Mouse (Mus musculus): ENCODE measurements around the gene Tmem82.

Gene Tmem82

DNA sequence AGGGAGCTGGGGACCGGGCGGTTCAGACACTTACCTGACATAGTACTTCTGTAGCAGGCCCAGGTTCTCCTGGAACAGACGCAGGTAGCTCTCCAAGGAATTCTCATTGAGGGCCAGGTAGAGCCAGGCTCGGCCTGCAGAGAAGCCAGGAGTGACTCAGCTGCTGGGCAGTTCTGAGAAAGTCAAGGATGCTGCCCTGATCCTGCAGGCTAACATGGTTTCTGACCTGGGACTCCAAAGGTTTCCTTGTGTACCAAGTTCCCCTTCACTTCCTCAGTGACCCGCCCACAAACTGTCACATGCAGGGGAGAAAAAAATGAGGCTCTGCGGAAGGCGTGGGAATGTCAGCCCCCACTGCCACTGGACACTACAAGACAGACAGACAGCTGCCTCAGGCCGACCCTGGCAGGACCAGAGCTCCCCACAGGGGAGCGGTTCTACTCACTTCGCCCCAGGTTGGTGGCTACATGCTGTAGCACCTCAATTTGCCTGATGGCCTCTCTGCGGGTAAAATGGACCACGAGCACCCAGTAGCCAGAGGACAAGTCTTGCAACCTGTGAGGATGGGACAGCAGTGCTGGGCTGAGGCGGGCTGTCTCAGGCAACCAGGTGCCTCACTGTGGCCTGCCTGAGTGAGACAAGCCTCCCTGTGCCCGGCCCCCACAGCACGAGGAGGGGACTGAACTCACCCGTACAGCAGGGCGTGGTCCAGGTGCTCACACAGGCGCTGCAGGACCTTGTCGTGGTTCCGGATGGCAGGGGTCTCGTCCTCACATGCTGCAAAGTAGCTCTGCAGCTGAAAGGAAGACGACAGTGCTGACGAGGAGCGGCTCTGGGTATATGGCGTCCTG lies 23.8 kb upstream of the Tmem82 start:
- no peak for DNase-seq (ENCODE audit: low read depth, low spot score)

DNA sequence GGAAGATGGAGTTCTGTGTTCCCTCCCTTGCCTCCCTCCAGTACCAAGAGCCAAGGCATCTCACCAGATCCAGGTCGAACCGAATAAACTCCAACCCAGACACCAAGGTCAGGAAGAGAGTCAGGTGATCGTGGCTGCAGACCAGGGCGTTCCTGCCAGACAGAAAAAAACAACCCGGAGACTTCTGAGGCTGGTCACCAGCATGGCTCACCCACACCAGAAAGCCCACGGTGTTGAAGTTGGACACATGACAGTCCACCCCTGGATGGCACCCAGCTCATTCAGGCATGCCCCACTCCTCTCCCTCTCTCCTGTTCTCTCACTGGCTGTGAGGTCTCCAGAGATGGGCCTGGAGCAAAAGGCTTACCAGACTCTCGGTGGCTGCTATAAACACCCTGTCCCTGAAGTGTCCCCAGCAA lies 22.9 kb upstream of the Tmem82 start:
- DNase-seq (ENCODE audit: low read depth, low spot score), result no peak

DNA sequence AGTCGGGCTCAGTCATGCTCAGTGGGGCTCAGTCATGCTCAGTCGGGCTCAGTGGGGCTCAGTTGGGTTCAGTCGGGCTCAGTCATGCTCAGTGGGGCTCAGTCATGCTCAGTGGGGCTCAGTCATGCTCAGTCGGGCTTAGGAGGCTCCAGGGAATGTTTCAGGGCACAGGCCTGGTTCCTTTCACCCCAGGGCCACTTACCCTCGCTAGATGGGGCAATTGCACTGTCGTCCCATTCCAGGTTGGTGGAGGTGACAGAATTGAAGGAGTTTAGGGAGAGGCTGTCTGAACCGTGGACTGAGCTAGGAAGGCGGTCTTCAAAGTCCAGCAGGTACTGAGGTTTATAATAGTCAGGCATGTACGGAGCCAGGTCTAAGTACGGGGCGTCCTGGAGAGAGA lies 21.0 kb upstream of the Tmem82 start:
- DNase-seq (ENCODE audit: low read depth, low spot score), result no peak

DNA sequence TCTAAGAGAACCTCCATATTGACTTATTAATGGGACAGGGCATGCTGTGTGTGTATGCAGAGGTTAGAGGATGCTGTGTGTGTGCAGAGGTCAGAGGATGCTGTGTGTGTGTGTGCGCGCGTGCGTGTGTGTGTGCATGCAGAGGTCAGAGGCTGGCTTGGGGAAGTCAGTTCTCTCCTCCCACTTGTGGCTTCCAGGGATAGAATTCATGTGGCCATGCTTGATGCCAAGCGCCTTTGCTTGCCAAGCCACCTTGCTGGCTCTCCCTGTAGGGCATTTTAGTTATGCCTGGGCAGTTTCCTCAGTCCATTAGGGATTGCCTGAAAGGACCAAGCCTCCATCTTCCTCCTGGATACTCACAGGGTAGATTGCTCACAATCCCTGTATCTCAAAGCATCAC lies 18.3 kb upstream of the Tmem82 start:
- DNase-seq (ENCODE audit: low read depth, low spot score), result no peak

DNA sequence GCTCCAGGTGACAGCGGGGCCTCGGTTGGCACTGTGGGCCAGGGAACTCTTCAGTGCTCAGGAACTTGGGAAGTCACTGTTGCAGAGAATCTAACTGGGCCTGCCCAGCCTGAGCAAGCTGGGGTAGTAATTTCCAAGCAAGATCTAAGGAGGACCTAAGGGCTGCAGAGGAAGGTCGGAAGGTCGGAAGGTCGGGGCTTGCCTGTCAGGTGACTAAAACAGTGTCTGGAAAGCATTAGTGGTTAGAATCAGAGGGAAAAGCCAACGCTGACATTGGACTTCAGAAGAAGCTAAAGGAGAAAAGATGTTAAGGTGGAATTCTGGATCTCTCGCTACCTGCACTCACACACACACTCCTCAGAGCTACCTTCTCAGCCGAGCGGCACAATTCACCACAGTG lies 17.6 kb upstream of the Tmem82 start:
- no peak for DNase-seq (ENCODE audit: low read depth, low spot score)

DNA sequence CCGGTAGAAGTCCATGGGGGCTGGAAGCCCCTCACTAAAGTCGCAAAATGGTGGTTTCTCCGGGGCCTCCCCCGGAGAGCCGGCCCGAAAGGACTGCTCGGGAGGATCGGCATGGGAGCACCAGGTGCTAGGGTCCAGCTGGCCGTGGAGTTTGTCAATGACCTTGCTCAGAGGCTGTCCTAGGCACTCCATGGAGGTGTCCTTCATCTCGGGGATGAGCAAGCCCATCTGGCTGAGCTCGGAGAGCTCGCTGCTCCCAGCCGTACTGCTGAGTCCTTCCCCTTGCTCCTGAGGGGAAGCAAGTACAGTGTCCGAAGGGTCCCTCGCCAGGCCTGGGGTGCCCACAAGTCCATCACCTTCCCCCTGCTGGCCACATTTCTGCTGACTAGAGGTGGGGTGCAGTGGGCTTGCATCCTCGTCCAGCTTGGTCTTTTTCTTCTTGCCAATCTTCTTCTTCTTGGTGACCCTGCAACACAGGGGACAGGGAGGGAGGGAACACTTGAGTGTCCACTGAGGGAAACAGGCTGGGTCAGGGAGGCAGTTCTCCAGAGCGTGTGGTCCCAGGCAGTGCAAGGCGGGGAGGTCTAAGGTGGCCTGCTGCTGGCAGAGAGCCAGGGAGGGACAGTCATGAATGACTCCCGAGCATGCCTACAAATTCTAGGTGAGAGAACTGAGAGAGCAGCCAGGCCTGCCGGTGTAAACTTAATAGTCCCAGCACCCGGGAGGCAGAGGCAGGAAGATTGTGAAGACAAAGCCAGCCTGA lies 13.9 kb upstream of the Tmem82 start:
- no peak for DNase-seq (ENCODE audit: low read depth, low spot score)

DNA sequence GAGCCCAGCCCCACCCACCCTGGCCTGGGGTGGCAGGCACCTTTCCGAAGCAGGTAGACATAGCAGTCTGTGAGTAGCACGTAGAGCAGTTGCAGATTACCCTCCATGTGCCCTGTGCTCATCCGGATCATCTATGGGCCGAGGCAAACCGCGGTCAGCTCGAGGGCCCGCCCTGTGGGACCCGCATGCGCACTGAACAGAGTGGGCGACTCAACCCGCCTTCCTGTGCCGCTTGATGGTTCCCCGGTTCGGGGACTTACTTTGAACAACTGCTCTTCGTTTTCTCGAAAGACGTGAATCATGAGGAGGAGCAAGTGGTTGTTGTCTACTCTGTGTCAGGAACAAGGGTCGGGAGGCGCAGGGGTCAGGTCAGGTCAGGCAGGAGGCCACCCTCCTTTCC lies 12.8 kb upstream of the Tmem82 start:
- no peak for DNase-seq (ENCODE audit: low read depth, low spot score)

DNA sequence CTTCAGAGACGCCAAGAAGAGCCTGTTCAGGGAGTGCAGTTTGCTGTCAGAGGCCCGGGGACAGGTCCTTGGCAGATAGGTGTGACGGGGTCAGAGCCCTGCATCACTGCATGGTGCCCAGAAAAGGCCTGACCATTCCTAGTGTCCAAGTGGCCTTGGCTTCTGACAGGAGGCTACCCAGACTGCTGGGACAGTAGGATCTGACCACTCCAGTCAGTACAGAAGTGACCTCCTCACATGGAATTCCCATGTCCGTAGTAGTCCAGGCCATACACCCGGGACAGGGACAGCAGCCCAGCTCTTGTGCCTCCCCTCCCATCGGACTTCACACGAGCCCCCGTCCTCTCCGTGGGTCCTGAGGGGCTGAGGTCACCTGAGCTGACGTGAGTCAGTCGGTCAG lies 11.6 kb upstream of the Tmem82 start:
- no peak for DNase-seq (ENCODE audit: low read depth, low spot score)

DNA sequence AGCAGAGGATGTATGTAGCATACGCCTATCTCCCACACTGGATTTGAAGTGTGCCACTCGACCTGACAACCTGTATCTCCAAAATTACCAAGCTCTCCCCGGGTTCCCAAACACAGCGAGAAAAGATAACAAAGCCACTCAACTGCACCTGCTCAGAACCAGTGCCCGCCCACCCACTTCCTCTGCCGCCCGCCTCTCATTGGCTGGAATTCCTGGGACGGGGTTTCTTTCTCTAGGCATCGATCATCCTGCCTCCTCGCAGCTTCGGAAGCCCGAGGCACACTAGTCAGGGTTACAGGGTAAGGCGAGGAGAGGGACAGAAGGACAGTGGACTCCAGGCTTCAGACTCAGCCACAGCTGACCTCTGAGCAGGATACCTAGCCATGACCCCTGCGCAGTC lies 10.2 kb upstream of the Tmem82 start:
- no peak for DNase-seq (ENCODE audit: low read depth, low spot score)

DNA sequence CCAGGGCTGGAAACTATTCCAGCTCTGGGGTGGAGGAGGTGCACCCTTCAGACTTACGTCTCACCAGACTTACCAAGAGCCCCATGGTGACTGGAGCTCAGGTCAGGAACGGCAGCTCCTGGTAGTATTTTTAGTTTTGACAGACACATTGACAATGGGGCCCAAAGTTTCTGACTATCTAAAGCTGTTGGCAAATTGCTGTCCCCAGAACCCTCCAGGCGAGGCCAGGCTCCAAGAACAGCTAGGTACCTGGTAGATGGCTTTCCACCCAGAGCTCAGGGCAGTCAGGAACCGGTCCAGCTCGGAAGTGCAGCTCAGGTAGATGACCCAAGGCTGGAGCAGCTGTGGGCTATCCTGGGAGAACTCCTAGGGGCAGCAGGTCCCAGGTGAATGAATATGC lies 9.1 kb upstream of the Tmem82 start:
- DNase-seq (ENCODE audit: low read depth, low spot score), result no peak

DNA sequence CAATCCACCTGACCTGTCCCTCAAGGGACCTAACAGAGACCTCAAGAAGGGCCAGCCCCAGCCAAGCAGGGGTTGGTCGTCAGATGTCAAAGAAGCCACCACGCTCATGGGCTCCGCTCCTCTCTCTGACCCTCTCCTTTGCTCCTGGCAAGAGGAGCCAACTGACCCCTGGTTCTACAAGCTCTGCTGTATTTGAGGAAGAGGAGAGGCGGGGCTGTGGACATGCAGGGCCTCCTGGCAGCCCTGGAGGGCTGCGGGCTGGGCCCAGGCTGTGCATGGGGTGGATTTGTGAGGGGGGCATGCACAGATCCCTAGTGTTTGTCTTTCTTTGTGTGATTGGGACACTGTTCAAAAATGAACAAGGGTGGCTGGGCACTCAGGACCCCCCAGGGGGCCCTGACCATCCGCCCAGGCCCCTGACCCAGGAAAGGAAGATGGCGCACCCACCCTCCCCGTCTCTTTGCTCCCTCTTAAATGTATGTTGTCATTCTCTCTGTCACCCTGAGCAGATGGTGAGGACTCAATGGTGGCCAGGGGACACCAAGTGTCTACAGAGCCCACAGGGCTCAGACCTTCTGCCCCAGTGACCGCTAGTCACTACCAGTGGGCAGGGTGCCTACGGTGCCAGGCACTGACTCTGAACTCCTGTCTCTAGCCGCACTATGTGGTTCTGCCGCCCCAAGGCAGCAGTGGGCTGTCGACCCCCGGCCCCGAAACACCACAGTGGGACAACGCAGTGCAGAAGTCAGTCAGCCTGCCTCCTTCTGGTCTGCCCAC lies 7.5 kb upstream of the Tmem82 start:
- no peak for DNase-seq (ENCODE audit: low read depth, low spot score)

DNA sequence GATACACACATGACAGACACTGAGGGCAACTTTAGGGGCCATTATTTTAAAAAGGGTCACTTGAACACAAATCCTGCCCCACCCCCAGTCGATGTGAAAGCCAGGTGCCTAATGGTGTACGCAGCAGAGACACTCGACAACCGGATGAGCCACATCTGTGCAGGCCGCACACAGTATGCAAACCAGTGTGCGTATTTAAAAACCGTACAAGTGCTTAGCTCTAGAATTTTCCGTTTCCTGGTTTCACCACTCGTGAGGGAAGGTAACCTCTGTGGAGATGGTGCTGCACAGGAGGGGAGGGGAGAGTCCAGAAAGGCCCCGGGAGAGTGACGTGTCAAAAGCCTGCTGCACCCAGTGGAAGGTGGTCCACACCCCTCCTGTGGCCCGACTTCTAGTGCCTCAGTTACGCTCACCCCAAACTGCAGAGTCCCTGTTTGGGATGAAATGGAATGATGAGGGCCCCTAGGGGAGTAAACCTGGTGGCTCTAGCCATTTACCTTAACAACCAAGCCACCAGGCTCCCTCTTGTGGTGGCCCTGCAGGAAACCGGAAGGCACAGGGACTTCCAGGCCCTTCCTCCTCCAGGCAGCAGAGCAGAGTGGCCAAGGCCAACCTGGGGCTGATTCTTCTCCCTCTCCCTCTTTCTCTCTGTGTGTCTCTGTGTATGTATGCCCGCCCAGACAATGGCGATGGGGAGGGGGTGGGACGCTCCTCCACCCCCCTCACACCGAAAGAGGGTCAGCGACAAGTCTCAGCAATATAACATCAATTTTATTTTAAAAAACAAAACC lies 6.7 kb upstream of the Tmem82 start:
- DNase-seq (ENCODE audit: low read depth, low spot score), result peak; percentile 71

DNA sequence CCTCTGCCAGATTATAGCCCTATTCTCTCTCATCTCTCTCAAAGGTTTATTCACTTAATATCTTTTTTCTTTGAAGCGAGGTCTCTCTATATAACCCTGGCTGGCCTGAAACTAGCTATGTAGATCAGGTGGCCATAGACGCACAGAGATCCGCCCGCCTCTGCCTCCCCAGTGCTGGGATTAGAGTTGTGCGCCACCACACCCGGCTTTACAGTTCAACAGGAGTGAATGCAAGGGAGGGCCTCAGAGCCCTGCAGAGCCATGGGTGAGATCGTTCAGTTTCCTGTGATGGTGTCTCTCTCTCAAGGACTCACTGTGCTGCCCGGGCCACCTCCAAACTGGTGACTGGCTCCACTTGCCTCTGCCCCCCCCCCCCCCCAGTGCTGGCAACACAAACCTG lies 5.7 kb upstream of the Tmem82 start:
- no peak for DNase-seq (ENCODE audit: low read depth, low spot score)

DNA sequence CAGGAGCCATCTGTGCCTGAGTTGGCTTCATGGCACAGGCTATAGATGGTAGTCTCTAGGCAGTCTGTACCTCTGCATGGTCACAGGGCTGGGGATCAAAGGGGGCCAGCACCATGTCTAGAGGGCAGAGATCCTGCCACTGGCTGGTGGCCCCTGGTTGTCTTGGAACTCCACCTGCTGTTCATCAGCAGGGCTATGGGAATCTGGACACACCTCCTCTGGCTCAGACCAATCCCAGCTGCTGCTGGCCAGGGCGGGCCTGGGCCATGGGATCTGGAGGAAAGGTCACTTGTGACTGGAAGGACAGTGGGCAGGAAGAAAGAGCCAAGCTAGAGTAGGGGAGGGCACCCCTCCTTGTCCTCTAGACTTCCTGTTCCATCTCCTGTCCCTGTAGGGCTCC lies 5.2 kb upstream of the Tmem82 start, which contains the start of gene Slc25a34:
TSS of gene Slc25a34 (minus strand) at position 156 of the 400 bp plus-strand sequence.
- no peak for DNase-seq (ENCODE audit: low read depth, low spot score)

DNA sequence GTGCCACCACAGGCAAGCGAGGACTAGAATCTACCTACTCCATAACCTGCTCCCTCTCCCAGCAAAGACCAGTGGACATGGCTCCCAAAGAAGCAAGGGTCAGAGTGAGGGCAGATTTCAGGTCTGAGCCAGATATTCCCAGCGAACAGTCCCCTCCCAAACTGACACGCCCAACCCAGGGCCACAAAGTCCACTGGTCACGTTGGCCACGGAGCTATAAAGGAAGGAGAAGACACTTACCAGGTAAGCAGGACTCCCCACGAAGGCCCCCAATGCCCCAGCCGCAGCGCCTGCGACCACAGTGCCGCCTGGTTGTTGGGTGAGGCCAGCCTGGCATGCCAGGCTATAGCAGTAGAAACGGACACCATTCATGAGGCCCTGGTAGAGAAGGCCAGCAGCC lies 4.6 kb upstream of the Tmem82 start:
- no peak for DNase-seq (ENCODE audit: low read depth, low spot score)

DNA sequence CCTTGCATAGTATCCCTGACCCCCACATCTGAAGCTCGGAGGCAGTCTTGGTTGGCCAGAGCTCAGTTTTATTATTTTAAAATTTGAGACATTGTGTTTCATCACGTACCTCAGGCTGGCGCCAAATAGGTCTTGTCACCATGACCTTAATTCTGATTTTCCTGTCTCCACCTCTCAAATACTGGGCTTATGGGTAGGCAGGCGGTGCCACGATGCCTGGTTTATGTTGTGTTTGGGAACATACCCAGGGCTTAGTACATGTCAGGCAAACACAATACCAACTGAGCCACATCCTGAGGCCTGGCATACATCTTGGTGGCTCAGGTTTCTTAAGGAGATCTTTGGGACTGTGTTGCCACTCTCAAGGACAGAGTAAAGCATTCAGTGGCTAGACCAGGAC lies 4.1 kb upstream of the Tmem82 start:
- DNase-seq (ENCODE audit: low read depth, low spot score), result no peak

DNA sequence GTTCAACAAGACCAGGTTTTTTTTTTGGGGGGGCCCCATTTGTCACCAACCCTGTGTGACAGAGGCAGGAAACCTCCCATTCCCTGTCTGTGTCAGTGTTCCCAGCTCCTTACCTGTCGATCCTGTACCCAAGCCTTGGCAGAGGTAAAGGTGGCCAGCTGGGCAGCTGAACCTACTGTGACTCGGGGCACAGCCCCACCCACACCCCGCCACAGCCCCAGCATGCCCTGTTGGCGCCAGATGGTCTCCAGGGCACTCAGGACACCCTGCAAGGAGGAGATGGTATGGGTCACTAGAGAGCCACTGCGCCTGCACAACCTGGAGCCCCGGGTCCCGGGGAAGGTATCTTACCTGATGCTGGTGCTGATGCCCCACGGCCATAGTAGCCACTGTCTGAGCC lies 3.7 kb upstream of the Tmem82 start:
- no peak for DNase-seq (ENCODE audit: low read depth, low spot score)

DNA sequence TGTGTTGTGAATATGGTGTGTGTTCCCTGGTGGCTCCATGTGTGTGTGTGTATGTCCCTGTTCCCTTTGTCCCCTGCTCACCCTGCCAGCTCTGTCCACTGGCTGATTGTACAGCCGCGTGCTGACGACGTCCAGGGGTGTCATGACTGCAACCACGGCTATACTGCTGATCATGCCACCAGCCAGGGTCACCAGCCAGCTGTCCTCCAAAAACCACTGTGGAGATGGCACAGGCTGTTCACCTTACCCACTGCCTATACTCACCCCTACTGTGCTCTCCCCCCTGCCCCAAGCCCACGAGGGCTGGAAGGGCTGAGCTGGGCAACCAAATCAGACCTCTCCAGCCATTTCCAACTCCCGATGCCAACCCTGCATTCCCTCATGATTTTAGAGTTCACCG lies 2.9 kb upstream of the Tmem82 start:
- no peak for DNase-seq (ENCODE audit: low read depth, low spot score)

DNA sequence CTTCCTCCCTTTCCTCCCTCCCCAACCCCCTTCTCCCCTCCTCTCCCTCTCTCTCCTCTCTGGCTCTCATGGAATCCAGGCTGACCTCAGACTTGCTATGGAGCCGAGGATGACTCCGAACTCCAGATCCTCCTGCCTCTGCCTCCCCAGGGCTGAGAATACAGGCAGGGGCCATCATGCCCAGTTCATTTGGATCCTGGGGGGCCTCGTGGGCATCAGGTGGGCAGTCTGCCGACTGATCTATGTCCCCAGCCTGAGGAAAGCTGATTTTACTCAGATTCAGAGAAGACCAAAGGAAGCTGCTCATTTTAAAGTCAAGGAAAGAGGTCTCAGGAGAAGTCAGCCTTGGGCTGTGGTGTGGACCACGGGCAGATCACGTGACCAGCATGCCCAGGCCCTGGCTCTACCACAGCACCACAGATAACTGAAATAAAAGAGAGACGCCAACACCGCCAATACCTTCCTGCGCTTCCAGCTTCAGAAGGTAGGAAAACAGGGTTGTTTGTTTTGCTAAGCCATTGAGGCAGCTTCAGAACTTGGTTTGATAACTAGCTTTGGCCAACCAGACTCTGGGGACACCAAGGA lies 958 bp upstream of the Tmem82 start:
- no peak for DNase-seq (ENCODE audit: low read depth, low spot score)

DNA sequence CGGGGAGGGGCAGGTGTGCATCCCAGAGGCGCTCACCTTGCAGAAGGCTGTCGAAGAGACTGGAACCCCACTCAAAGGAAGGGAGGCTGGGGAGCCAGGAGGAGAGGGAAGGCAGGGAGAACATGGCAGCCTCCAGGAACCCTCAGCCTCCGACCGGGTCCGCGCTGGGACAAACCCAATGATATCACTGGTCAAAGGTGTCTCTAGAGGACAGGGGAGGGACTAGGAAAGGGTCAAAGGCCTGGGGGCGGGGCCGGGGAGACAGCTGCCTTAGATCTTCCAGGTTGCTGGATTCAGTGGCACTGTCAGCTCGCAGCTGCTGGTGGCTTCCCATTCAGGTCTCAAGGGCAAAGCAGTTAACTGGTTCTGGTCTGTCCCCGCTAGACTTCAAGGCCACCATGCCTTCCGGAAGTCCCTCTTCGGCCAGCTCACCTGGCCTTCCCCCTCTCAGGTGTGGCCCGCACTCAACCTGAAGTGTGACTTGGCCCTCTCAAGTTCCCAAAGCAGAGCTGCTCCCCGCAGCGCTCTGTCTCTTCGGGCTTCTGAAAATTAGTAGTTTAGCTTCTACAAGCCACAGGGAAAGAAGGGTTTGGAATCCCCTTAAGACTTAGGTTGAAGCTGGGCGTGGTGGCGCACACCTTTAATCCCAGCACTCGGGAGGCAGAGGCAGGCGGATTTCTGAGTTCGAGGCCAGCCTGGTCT lies 419 bp downstream of the Tmem82 start:
- peak; percentile 32 for DNase-seq (ENCODE audit: low read depth, low spot score)

Data from CD4-positive helper T cell, adult 2 months (primary cell).